27 mouse cellular contexts compared by ENCODE assay signal in the genomic region with DNA sequence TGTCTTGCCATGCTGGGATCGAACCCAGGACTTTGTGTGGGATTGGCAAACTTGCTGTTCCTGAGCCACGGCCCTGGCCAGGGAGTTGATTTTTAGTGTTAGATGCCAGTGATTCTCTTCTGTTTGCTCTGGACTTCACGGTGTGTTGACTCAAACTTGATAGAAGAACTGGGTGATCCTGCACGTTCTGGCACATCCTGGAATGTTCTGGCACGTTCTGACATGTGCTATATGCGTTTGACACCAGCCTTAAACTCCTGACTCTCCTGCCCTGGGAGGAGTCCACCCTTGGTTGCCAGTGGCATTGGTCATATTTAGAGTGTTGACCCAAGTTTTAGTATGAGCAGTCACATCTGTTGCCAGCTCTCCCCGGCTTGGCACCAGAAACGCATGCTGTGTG. TPM values are rescaled to one million over a fixed set of nuclear protein-coding genes. Genes with fewer than 3 reads are reported as not detected.
A peak's percentile ranks its signal among the peaks of the same experiment; 100 is the strongest.
DNase-seq lines count a peak whose midpoint lies in the region; ATAC-seq and TF ChIP-seq lines count a peak whose summit lies in the region.
"Had no signal": no experiment of that assay in that cellular context is flagged by ENCODE, and none has a peak within 500 bp of the region (broad histone marks: within the 10 kb centered on the region; RNA-seq: fewer than 3 reads in every experiment).

No protein-coding gene starts in this region.

- no peak for TF ChIP-seq EP300 in lung, postnatal 0 days (IDR thresholded peaks at IDR 0.05)

- H3K4me1 ChIP-seq in liver, adult 2 months (ENCODE audit: control insufficient read depth, insufficient read depth, low read length) = no peaks in the 10 kb centered on the region
- peaks cover 3% of the 10 kb centered on the region; the same call in 1 of the 2 replicates for H3K4me1 ChIP-seq in liver, embryonic 12.5 days
- peaks cover 9% of the 10 kb centered on the region; the same call in 1 of the 2 replicates for H3K4me1 ChIP-seq in lung, postnatal 0 days (ENCODE audit: insufficient read depth, low read depth, low read length)
- H3K4me1 ChIP-seq in lung, adult 2 months (ENCODE audit: control insufficient read depth, insufficient read depth, low read length) = peaks cover 10% of the 10 kb centered on the region

- TF ChIP-seq CTCF in liver, adult 2 months (IDR thresholded peaks at IDR 0.05; ENCODE audit: low read depth, low read length) = no peak
- TF ChIP-seq CTCF in lung, postnatal 0 days (IDR thresholded peaks at IDR 0.05) = no peak
- no peak for TF ChIP-seq CTCF in lung, adult 2 months (IDR thresholded peaks at IDR 0.05; ENCODE audit: insufficient read depth, low read length)

- DNase-seq in liver, adult 2 months (ENCODE audit: extremely low read depth, low read depth, low spot score) = peak; percentile 55
- peak; percentile 44 for DNase-seq in lung, postnatal 0 days (ENCODE audit: low spot score)
- DNase-seq in lung, adult 2 months = no peak
- DNase-seq in urinary bladder, postnatal 14 days (ENCODE audit: low spot score) = peak; percentile 65
- no peak for DNase-seq in urinary bladder, postnatal 25 days (ENCODE audit: low spot score)
- DNase-seq: adrenal gland, adult 2 months; adrenal gland, postnatal 14 days; cerebellum, adult 18-20 months; cerebellum, postnatal 10 days; cerebellum, postnatal 36 days; embryo, embryonic 11 days; gastrocnemius, postnatal 25 days; heart, adult 18-20 months; heart, postnatal 10 days; heart, postnatal 36 days had no signal

- H3K36me3 ChIP-seq in liver, adult 2 months (ENCODE audit: control insufficient read depth, insufficient read depth, low read length) = peaks cover 5% of the 10 kb centered on the region; the same call in 1 of the 2 replicates
- peaks cover 46% of the 10 kb centered on the region for H3K36me3 ChIP-seq in liver, embryonic 12.5 days
- H3K36me3 ChIP-seq in lung, postnatal 0 days (ENCODE audit: insufficient read depth, low read length) = peaks cover 8% of the 10 kb centered on the region; the same call in 1 of the 2 replicates

- 40% methylated on average over 8 of the region's 8 CpGs for WGBS in liver, adult 2 months
- WGBS in liver, embryonic 12.5 days (ENCODE audit: insufficient replicate concordance) = 78% methylated on average over 8 of the region's 8 CpGs
- 74% methylated on average over 8 of the region's 8 CpGs for WGBS in lung, postnatal 0 days
- 76% methylated on average over 8 of the region's 8 CpGs for WGBS in lung, adult 2 months

- no peak overlapping the region for H3K27ac ChIP-seq in liver, adult 2 months (replicated peaks; ENCODE audit: insufficient read depth, low read depth, low read length)
- no peak overlapping the region for H3K27ac ChIP-seq in liver, embryonic 12.5 days
- no peak overlapping the region for H3K27ac ChIP-seq in lung, postnatal 0 days (ENCODE audit: low read length)
- H3K27ac ChIP-seq: embryonic facial prominence, embryonic 10.5 days; embryonic facial prominence, embryonic 13.5 days; forebrain, embryonic 12.5 days; forebrain, embryonic 15.5 days; heart, embryonic 15.5 days; hindbrain, embryonic 10.5 days; hindbrain, embryonic 13.5 days had no signal

- no peaks in the 10 kb centered on the region for H3K9me3 ChIP-seq in liver, embryonic 12.5 days (replicated peaks)
- H3K9me3 ChIP-seq in lung, postnatal 0 days (ENCODE audit: low read length) = no peaks in the 10 kb centered on the region
- H3K9me3 ChIP-seq: embryonic facial prominence, embryonic 10.5 days; embryonic facial prominence, embryonic 13.5 days; forebrain, embryonic 12.5 days; forebrain, embryonic 15.5 days; heart, embryonic 12.5 days; heart, embryonic 15.5 days; hindbrain, embryonic 10.5 days; hindbrain, embryonic 13.5 days had no signal

- no peak for ATAC-seq in liver, embryonic 12.5 days
- peak; percentile 40 for ATAC-seq in lung, postnatal 0 days
- ATAC-seq: CD4-positive, CD25-positive, alpha-beta regulatory T cell, adult 4 months; forebrain, embryonic 15.5 days; hindbrain, embryonic 16.5 days had no signal

- TF ChIP-seq POLR2A in liver, adult 2 months (IDR thresholded peaks at IDR 0.05; ENCODE audit: extremely low read depth, insufficient read depth, low read length) = no peak
- no peak for TF ChIP-seq POLR2A in lung, adult 2 months (IDR thresholded peaks at IDR 0.05; ENCODE audit: borderline replicate concordance, extremely low read depth, low read depth, low read length)

- H3K4me3 ChIP-seq in liver, adult 2 months (ENCODE audit: insufficient read depth, low read depth, low read length) = no peak overlapping the region
- no peak overlapping the region for H3K4me3 ChIP-seq in liver, embryonic 12.5 days
- no peak overlapping the region for H3K4me3 ChIP-seq in lung, postnatal 0 days (ENCODE audit: low read depth, low read length)
- H3K4me3 ChIP-seq in lung, adult 2 months (replicated peaks; ENCODE audit: extremely low read depth, low read depth, low read length) = no peak overlapping the region
- H3K4me3 ChIP-seq: embryonic facial prominence, embryonic 10.5 days; embryonic facial prominence, embryonic 13.5 days; erythroblast, embryonic 14.5 days; forebrain, embryonic 12.5 days; forebrain, embryonic 15.5 days; heart, embryonic 12.5 days; heart, embryonic 15.5 days; hindbrain, embryonic 10.5 days; hindbrain, embryonic 13.5 days had no signal

- H3K4me2 ChIP-seq in liver, embryonic 12.5 days = no peak overlapping the region
- no peak overlapping the region for H3K4me2 ChIP-seq in lung, postnatal 0 days (replicated peaks; ENCODE audit: low read depth, low read length)
- H3K4me2 ChIP-seq: embryonic facial prominence, embryonic 13.5 days; forebrain, embryonic 12.5 days; forebrain, embryonic 15.5 days; heart, embryonic 12.5 days; heart, embryonic 15.5 days; hindbrain, embryonic 13.5 days had no signal

- no peaks in the 10 kb centered on the region for H3K27me3 ChIP-seq in liver, adult 2 months (ENCODE audit: control insufficient read depth, insufficient read depth, low read length)
- H3K27me3 ChIP-seq in liver, embryonic 12.5 days (replicated peaks) = peaks cover 7% of the 10 kb centered on the region; the same call in 1 of the 2 replicates
- no peaks in the 10 kb centered on the region for H3K27me3 ChIP-seq in lung, postnatal 0 days (replicated peaks; ENCODE audit: insufficient read depth, low read length)
- H3K27me3 ChIP-seq: embryonic facial prominence, embryonic 13.5 days; forebrain, embryonic 15.5 days; hindbrain, embryonic 13.5 days had no signal

- H3K9ac ChIP-seq in liver, adult 2 months (ENCODE audit: low read depth, low read length) = no peak overlapping the region
- no peak overlapping the region for H3K9ac ChIP-seq in liver, embryonic 12.5 days
- H3K9ac ChIP-seq in lung, postnatal 0 days (replicated peaks; ENCODE audit: low read depth) = no peak overlapping the region
- H3K9ac ChIP-seq: embryonic facial prominence, embryonic 13.5 days; forebrain, embryonic 12.5 days; forebrain, embryonic 15.5 days; heart, embryonic 12.5 days; heart, embryonic 15.5 days; hindbrain, embryonic 13.5 days had no signal

- no peaks in the 10 kb centered on the region for H3K79me2 ChIP-seq in liver, adult 2 months (ENCODE audit: control insufficient read depth, insufficient read depth, low read length)

RNA-seq across cellular contexts. Expression of a gene that starts 17.4 kb away (rescaled TPM):
- total RNA-seq in liver, adult 2 months (2014; rRNA removed) = 3.0 and 3.2 TPM in 2 replicates
- polyA plus RNA-seq in liver, adult 2 months (2012; rRNA removed) = 3.9 and 5.0 TPM in 2 replicates
- 2.3 and 2.6 TPM in 2 replicates for polyA plus RNA-seq in liver, embryonic 12.5 days (2016; fragmentation: Nextera tagmentation; extraction: Ambion mirVana)
- polyA plus RNA-seq in lung, postnatal 0 days (2015; fragmentation: Nextera tagmentation; extraction: Ambion mirVana) = 4.5 and 4.9 TPM in 2 replicates
- polyA plus RNA-seq in lung, adult 2 months (2012; rRNA removed) = 5.4 and 7.4 TPM in 2 replicates
- polyA plus RNA-seq: erythroblast, embryonic 14.5 days had no signal

RNA-seq across cellular contexts. Expression of a gene that starts 17.5 kb away (rescaled TPM):
- total RNA-seq in liver, adult 2 months (2014; rRNA removed) = 0.81 and 1.2 TPM in 2 replicates
- polyA plus RNA-seq in liver, adult 2 months (2012; rRNA removed) = 0.26 and 0.50 TPM in 2 replicates
- polyA plus RNA-seq in liver, embryonic 12.5 days (2016; fragmentation: Nextera tagmentation; extraction: Ambion mirVana) = 0.52 and 0.54 TPM in 2 replicates
- polyA plus RNA-seq in lung, postnatal 0 days (2015; fragmentation: Nextera tagmentation; extraction: Ambion mirVana) = 0.14 and 0.23 TPM in 2 replicates
- polyA plus RNA-seq in lung, adult 2 months (2012; rRNA removed) = 2.5 and 3.3 TPM in 2 replicates
- polyA plus RNA-seq: CD4-positive, CD25-positive, alpha-beta regulatory T cell, adult 4 months; erythroblast, embryonic 14.5 days had no signal

Comparison
In these comparisons a context has a peak if more than half of its experiments do, and no peak if none do; other contexts are left out.
1. DNase-seq: peak in liver, adult 2 months (single experiment), lung, postnatal 0 days (single experiment) and urinary bladder, postnatal 14 days (single experiment); none in lung, adult 2 months (single experiment) and urinary bladder, postnatal 25 days (single experiment).